Mouse (Mus musculus) skeletal muscle tissue, adult 2 months (tissue): Measurements from ENCODE around the gene Mb.
"Not testable (repeated sequence)": the region's sequence is repeated elsewhere in the genome, so short reads cannot be mapped to it uniquely, and the experiment has no call there.

ENCODE experiments used
- DNase-seq: peaks from one replicate; pipeline ENCODE4 v3.0.0-alpha.2; 2012; ENCODE audit warnings: low read depth, low spot score

Mb gene

GRCm38 (mm10) chr15:77065259-77065852, 14.9 kb upstream of the Mb start:
- DNase-seq = no peak

- no peak for DNase-seq
Measured at GRCm38 (mm10) chr15:77062746-77063145, 12.3 kb upstream of the Mb start.

GRCm38 (mm10) chr15:77059416-77059815, 8.9 kb upstream of the Mb start:
- DNase-seq = not testable (repeated sequence)

GRCm38 (mm10) chr15:77058566-77058965, 8.1 kb upstream of the Mb start:
- DNase-seq = no peak

- no peak for DNase-seq
Measured at GRCm38 (mm10) chr15:77056791-77057051, 6.3 kb upstream of the Mb start.

GRCm38 (mm10) chr15:77056001-77056790, 5.7 kb upstream of the Mb start:
- DNase-seq = no peak

GRCm38 (mm10) chr15:77054611-77055175, 4.2 kb upstream of the Mb start:
- no peak for DNase-seq

GRCm38 (mm10) chr15:77053021-77053420, 2.6 kb upstream of the Mb start:
- DNase-seq = no peak

- no peak for DNase-seq
Measured at GRCm38 (mm10) chr15:77052176-77052575, 1.7 kb upstream of the Mb start.

GRCm38 (mm10) chr15:77045609-77046008, 4.9 kb downstream of the Mb start:
- peak; percentile 80 for DNase-seq

GRCm38 (mm10) chr15:77044597-77045320, 5.7 kb downstream of the Mb start, which contains the start of gene Apol6:
TSS of gene Apol6 (plus strand) at chr15:77044729.
- DNase-seq = no peak

- DNase-seq = no peak
Measured at GRCm38 (mm10) chr15:77040784-77041183, 9.7 kb downstream of the Mb start.

GRCm38 (mm10) chr15:77039211-77039700, 11.2 kb downstream of the Mb start:
- DNase-seq = no peak

- DNase-seq = peak; percentile 81
Measured at GRCm38 (mm10) chr15:77037278-77038161, 12.9 kb downstream of the Mb start.

- no peak for DNase-seq
Measured at GRCm38 (mm10) chr15:77036989-77037277, 13.5 kb downstream of the Mb start.

- DNase-seq = peak; percentile 93
Measured at GRCm38 (mm10) chr15:77036320-77036988, 14.0 kb downstream of the Mb start.

GRCm38 (mm10) chr15:77035643-77036042, 14.8 kb downstream of the Mb start:
- DNase-seq = no peak

- DNase-seq = no peak
Measured at GRCm38 (mm10) chr15:77034526-77034925, 15.9 kb downstream of the Mb start.

GRCm38 (mm10) chr15:77031271-77031670, 19.2 kb downstream of the Mb start:
- no peak for DNase-seq

- peak; percentile 88 for DNase-seq
Measured at GRCm38 (mm10) chr15:77029331-77029991, 21.0 kb downstream of the Mb start.
